Mouse (Mus musculus) neutrophil, adult 5-6 weeks (primary cell): ENCODE results near the gene Tex9. TPM values are rescaled to one million over a fixed set of nuclear protein-coding genes. Genes with fewer than 3 reads are reported as not detected.

Experiments used
- ATAC-seq: fragments of 151-379, 151-347 bp; 2 replicates; pipeline ENCODE4 v1.8.0; 2017; ENCODE audit warnings: mild to moderate bottlenecking, moderate TSS enrichment; ENCODE audit not compliant: insufficient number of reproducible peaks, poor library complexity, low FRiP score, severe bottlenecking; ENCODE audit errors: extremely low read depth
- total RNA-seq: library from RNA; stranded (forward); fragments of 200-1000 nt; gene quantifications from 2 replicates; pipeline ENCODE4 v1.2.3, GENCODE M21; 2017

Tex9 gene
- total RNA-seq, 1 experiment from 2014 or later, result 39.7 TPM

GRCm38 (mm10) chr9:72449367-72449766 lies 42.6 kb downstream of the Tex9 start:
- ATAC-seq, result peak; percentile 78

GRCm38 (mm10) chr9:72448026-72448425 lies 44.0 kb downstream of the Tex9 start:
- peak; percentile 72 for ATAC-seq

- no peak for ATAC-seq
These were observed 49.9 kb downstream of the Tex9 start for GRCm38 (mm10) chr9:72441927-72442715.

- no peak for ATAC-seq
These were observed 50.8 kb downstream of the Tex9 start for GRCm38 (mm10) chr9:72440948-72441926.

- ATAC-seq, result no peak
These were observed 51.7 kb downstream of the Tex9 start for GRCm38 (mm10) chr9:72440358-72440757.

- no peak for ATAC-seq
These were observed 53.3 kb downstream of the Tex9 start for GRCm38 (mm10) chr9:72438749-72439148.

- peak; percentile 99 for ATAC-seq
These were observed 54.0 kb downstream of the Tex9 start, which contains the start of gene Mns1 for GRCm38 (mm10) chr9:72437822-72438701. Mns1 (plus strand) TSS chr9:72438011.

- ATAC-seq, result no peak
These were observed 57.1 kb downstream of the Tex9 start for GRCm38 (mm10) chr9:72434876-72435275.

GRCm38 (mm10) chr9:72427861-72428260 lies 64.2 kb downstream of the Tex9 start:
- ATAC-seq, result no peak

GRCm38 (mm10) chr9:72425300-72425850 lies 66.6 kb downstream of the Tex9 start:
- no peak for ATAC-seq

GRCm38 (mm10) chr9:72422753-72423152 lies 69.3 kb downstream of the Tex9 start:
- no peak for ATAC-seq

- no peak for ATAC-seq
These were observed 69.7 kb downstream of the Tex9 start for GRCm38 (mm10) chr9:72422284-72422683.

GRCm38 (mm10) chr9:72420490-72420889 lies 71.5 kb downstream of the Tex9 start:
- ATAC-seq, result no peak

GRCm38 (mm10) chr9:72418443-72418842 lies 73.6 kb downstream of the Tex9 start:
- ATAC-seq, result no peak

- ATAC-seq, result no peak
These were observed 80.3 kb downstream of the Tex9 start for GRCm38 (mm10) chr9:72411746-72412145.

- no peak for ATAC-seq
These were observed 82.4 kb downstream of the Tex9 start for GRCm38 (mm10) chr9:72409381-72410225.

GRCm38 (mm10) chr9:72408131-72408586 lies 83.9 kb downstream of the Tex9 start:
- ATAC-seq, result peak; percentile 82
